Mouse (Mus musculus) ovary, adult 18-20 months (tissue): ENCODE measurements around the gene 1600002K03Rik.
A peak's percentile ranks its signal among the peaks of the same experiment; 100 is the strongest.
"Not testable (repeated sequence)": the region's sequence is repeated elsewhere in the genome, so short reads cannot be mapped to it uniquely, and the experiment has no call there.

Experiments used
- DNase-seq: peaks from one replicate; pipeline ENCODE4 v3.0.0; 2022; ENCODE audit warnings: low spot score, mixed read lengths

Gene 1600002K03Rik

GRCm38 (mm10) chr10:80187739-80188138, 15.0 kb downstream of the 1600002K03Rik start:
- no peak for DNase-seq

GRCm38 (mm10) chr10:80188453-80189024, 15.8 kb downstream of the 1600002K03Rik start:
- DNase-seq, result no peak

GRCm38 (mm10) chr10:80189999-80190398, 17.3 kb downstream of the 1600002K03Rik start:
- DNase-seq, result no peak

GRCm38 (mm10) chr10:80190491-80191051, 17.8 kb downstream of the 1600002K03Rik start:
- DNase-seq, result no peak

GRCm38 (mm10) chr10:80193976-80194375, 21.2 kb downstream of the 1600002K03Rik start:
- DNase-seq, result no peak

GRCm38 (mm10) chr10:80194441-80194840, 21.7 kb downstream of the 1600002K03Rik start:
- DNase-seq, result no peak

GRCm38 (mm10) chr10:80196167-80196566, 23.4 kb downstream of the 1600002K03Rik start:
- DNase-seq, result no peak

DNA sequence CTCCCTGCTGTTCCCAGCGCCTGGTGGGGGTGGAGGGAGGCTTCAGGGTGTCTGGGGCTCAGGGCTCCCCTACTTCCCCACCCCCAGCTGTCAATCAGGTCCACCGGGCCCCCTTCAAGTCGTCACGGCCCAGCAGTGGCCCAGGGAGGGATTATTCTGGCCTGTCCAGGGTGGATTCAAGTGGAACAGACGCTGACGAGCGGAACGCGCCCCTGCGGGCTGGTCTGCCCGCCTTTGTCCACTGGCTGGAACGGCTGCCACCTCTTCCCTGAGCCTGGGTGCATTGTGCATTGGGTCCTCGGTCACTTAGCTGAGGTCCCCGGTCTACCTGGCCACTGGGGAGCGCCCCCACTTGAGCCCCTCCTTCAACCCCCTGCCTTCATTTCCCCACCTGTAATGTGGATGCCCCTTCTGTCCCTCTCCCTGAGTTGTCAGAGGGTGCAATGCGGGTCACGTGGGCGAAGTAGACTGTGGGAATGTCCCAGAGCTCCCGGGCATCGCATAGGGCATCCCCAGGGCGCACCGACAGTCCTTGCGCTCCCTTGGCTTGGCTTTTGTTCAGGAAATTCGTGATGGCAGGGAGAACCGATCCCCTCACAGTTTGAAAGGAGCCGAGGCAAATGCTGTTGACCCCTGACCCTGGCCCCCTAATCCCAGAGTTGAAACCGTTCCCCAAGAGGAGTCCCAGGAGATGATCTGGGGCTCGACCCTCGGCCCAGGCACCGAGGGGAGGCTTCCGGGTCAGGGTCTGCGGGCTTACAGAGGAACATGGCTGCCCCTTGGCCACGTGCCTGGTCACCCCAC, 24.2 kb downstream of the 1600002K03Rik start:
- no peak for DNase-seq

- peak; percentile 62 for DNase-seq
Measured at GRCm38 (mm10) chr10:80199440-80200008, 26.8 kb downstream of the 1600002K03Rik start.

DNA sequence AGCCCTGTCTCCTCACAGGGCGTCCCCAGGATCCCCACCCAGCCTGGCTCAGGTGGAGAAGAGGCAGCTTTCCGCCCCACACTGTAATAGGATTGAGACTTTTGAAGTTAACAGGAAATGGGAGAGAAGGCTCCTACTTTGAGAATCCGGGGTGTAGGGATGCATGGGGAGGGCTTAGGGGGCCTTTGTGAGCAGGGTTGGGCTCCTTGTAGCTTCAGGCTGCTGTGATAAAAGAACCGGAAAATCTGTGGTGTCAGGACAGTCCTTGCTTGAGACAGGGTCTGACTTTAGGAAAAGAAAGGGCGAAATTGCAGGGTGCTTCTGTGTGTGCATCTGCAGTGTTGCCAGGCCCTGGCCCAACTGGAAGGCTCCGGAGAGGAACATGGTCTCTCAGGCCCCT, 27.7 kb downstream of the 1600002K03Rik start:
- no peak for DNase-seq

DNA sequence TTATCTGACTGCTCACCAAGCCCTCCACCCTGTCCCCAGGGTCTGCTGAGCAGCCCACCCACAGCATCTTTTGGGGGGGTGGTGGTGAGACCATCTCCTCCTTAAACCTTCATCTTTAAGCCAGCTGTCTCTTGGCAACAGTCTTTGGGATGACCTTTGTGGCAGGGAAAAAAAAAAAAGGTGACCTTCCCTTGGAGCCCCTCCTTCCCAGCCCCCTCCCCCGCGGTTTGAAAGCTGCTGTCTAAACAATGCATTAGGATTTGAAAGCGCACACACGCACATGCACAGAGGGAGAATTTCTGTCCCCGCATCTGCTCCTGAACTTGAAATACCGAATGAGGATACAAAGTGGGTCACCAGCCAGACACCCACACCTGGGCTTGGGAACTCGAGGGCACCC, 31.3 kb downstream of the 1600002K03Rik start:
- DNase-seq, result no peak

GRCm38 (mm10) chr10:80207201-80207600, 34.5 kb downstream of the 1600002K03Rik start:
- DNase-seq, result no peak

- no peak for DNase-seq
Measured at GRCm38 (mm10) chr10:80207676-80208075, 34.9 kb downstream of the 1600002K03Rik start.

GRCm38 (mm10) chr10:80208248-80208647, 35.5 kb downstream of the 1600002K03Rik start:
- DNase-seq, result no peak

GRCm38 (mm10) chr10:80208841-80209371, 36.2 kb downstream of the 1600002K03Rik start:
- no peak for DNase-seq

DNA sequence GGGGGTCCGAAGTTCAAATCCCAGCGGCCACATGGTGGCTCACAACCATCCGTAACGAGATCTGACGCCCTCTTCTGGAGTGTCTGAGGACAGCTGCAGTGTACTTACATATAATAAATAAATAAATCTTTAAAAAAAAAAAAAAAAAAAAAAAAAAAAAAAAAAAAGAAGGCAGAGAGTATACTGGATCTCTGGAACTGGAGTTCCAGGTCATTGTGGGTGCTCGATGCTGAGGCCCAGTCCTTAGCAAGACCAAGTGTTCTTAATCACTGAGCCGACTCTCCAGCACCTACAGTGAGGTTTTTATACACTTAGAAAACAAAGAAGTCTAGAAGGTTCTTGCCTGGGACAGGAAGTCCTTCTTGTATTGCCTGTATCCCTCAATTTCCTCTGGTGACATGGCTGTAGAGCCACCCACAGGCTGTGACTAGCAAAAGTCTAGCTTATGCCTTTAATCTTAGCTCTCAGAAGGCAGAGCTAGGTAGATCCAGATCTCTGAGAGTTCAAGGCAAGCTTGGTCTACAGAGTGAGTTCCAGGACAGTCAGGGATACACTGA, 38.9 kb downstream of the 1600002K03Rik start:
- DNase-seq, result not testable (repeated sequence)

- no peak for DNase-seq
Measured at GRCm38 (mm10) chr10:80215048-80215772, 42.5 kb downstream of the 1600002K03Rik start.

DNA sequence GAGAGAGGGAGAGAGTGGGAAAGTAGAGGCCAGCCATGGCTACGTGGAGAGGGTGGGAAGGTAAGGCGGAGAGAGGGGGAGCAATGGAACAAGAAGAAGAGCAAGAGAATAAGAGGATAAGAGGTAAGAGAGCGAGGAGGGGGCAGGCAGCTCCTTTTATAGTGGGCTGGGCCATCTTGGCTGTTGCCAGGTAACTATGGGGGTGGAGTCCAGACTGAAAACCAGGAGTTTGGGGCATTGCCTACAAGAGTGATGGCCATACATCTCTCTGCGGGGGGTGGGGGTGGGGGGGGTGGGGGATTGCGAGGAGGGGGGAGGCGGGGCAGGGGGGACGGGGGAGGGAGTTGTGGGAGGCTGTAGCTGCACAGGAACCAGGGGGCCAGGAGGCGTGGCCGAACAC, 47.9 kb downstream of the 1600002K03Rik start:
- no peak for DNase-seq

DNA sequence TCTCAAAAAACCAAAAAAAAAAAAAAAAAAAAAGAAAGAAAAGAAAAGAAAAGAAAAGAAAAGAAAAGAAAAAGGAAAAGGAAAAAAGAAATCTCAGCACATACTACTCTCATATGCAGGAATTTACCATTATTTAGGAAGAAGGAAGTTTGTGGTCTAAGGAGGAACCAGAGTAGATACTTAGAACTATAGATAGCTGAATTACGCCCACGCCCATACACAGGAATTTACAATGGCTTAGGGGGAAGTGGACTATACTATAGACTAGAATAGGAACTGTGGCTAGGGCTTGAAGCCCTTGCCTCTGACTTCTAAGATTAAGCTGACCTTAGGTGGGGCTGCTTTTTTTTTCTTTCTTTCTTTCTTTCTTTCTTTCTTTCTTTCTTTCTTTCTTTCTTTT, 50.4 kb downstream of the 1600002K03Rik start:
- DNase-seq, result not testable (repeated sequence)
